Mouse (Mus musculus) lung, embryonic 15.5 days (tissue): ENCODE measurements around the gene Cfap77. TPM values are rescaled to one million over a fixed set of nuclear protein-coding genes. Genes with fewer than 3 reads are reported as not detected.

ENCODE experiments used
- ATAC-seq: fragments of 200-750 bp; cut with Nextera tagmentation; 2 replicates; pipeline ENCODE4 v1.8.0; 2017; ENCODE audit warnings: moderate number of reproducible peaks, borderline replicate concordance; ENCODE audit not compliant: low FRiP score, low TSS enrichment; ENCODE audit errors: extremely low read depth
- H3K27ac ChIP-seq: fragments of 300-500 bp; sonication (generic); 2 replicates; pipeline ENCODE4 v1.5.1; 2015; ENCODE audit warnings: moderate library complexity, mild to moderate bottlenecking, inconsistent platforms
- H3K27me3 ChIP-seq: fragments of 300-500 bp; sonication (generic); 2 replicates; pipeline ENCODE4 v1.6.1; 2015; ENCODE audit warnings: inconsistent platforms
- H3K36me3 ChIP-seq: fragments of 300-500 bp; sonication (generic); 2 replicates; pipeline ENCODE4 v1.6.1; 2015; ENCODE audit warnings: inconsistent platforms
- H3K4me1 ChIP-seq: fragments of 300-500 bp; sonication (generic); 2 replicates; pipeline ENCODE4 v1.6.1; 2015; ENCODE audit warnings: inconsistent platforms
- H3K4me2 ChIP-seq: fragments of 300-500 bp; sonication (generic); 2 replicates; pipeline ENCODE4 v1.6.1; 2015; ENCODE audit warnings: inconsistent platforms, mild to moderate bottlenecking, moderate library complexity
- H3K4me3 ChIP-seq: fragments of 300-500 bp; sonication (generic); 2 replicates; pipeline ENCODE4 v1.5.1; 2015; ENCODE audit warnings: mild to moderate bottlenecking, inconsistent platforms
- H3K9ac ChIP-seq: fragments of 300-500 bp; sonication (generic); 2 replicates; pipeline ENCODE4 v1.6.1; 2015; ENCODE audit warnings: inconsistent platforms
- H3K9me3 ChIP-seq: fragments of 300-500 bp; sonication (generic); 2 replicates; pipeline ENCODE4 v1.6.1; 2016; ENCODE audit warnings: inconsistent platforms
- WGBS: fragments of 180-500 bp; shearing (Covaris S2); methylation state at CpG from one replicate; pipeline ENCODE4 v1.1.7; 2015; 5-methylcytosine and 5-hydroxymethylcytosine counted together
- polyA plus RNA-seq: library from polyadenylated mRNA; unstranded; fragments of >200 nt; fragmentation: Nextera tagmentation; extraction: Ambion mirVana; gene quantifications from 2 replicates; pipeline ENCODE4 v1.2.1, GENCODE M21; 2015

The Cfap77 gene
- polyA plus RNA-seq, 1 experiment from 2014 or later: 0.57 TPM

GRCm38 (mm10) chr2:29041477-29041768 is 13.4 kb downstream of the Cfap77 start:
- WGBS: 39% methylated on average over 8 of the region's 8 CpGs
- H3K27me3 ChIP-seq: peaks cover 45% of the 10 kb centered on the region
- no peaks in the 10 kb centered on the region for H3K36me3 ChIP-seq
- no peaks in the 10 kb centered on the region for H3K9me3 ChIP-seq
- no peak overlapping the region for H3K4me2 ChIP-seq
- no peaks in the 10 kb centered on the region for H3K4me1 ChIP-seq
- no peak overlapping the region for H3K27ac ChIP-seq
- no peak overlapping the region for H3K9ac ChIP-seq
- H3K4me3 ChIP-seq: no peak overlapping the region
- ATAC-seq: no peak

- 23% methylated on average over 18 of the region's 18 CpGs for WGBS
- Histone ChIP-seq H3K9me3 (no peaks in the 10 kb centered on the region), H3K27ac (no peak overlapping the region)
Measured at GRCm38 (mm10) chr2:29040594-29041476, 14.0 kb downstream of the Cfap77 start.

DNA sequence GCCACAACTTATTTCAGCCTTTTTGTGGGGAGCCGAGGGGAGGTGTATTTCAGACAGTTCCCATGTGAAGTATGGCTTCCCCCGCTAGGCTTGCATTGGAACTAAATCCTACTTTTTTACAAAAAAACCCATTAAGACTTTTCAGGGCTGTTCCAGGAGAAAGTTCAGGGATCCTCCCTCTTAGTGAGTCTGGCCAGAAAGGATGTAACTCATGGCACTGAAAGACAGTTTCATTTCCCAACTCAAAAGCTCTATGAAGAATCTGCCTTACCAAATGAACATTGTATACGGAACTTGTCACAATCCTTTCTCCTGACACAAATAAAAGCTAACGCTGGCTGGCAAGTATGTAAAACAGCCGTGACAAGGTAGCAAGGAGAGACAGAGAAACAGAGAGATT is 15.1 kb downstream of the Cfap77 start:
- no peaks in the 10 kb centered on the region for H3K4me1 ChIP-seq
- no peaks in the 10 kb centered on the region for H3K36me3 ChIP-seq
- no peak for ATAC-seq
- H3K4me2 ChIP-seq: no peak overlapping the region
- H3K27ac ChIP-seq: no peak overlapping the region
- peaks cover 45% of the 10 kb centered on the region for H3K27me3 ChIP-seq
- no peaks in the 10 kb centered on the region for H3K9me3 ChIP-seq
- H3K9ac ChIP-seq: no peak overlapping the region
- 25% methylated on average over 5 of the region's 5 CpGs for WGBS
- no peak overlapping the region for H3K4me3 ChIP-seq

More at GRCm38 (mm10) chr2:29040594-29041476, 14.0 kb downstream of the Cfap77 start:
- no peak overlapping the region for H3K4me2 ChIP-seq
- no peak overlapping the region for H3K9ac ChIP-seq
- peaks cover 45% of the 10 kb centered on the region for H3K27me3 ChIP-seq
- no peaks in the 10 kb centered on the region for H3K4me1 ChIP-seq
- H3K4me3 ChIP-seq: no peak overlapping the region
- no peaks in the 10 kb centered on the region for H3K36me3 ChIP-seq
- no peak for ATAC-seq

- no peak for ATAC-seq
- Histone ChIP-seq H3K27me3 (peaks cover 28% of the 10 kb centered on the region), H3K4me2 (no peak overlapping the region), H3K4me3 (no peak overlapping the region), H3K9ac (no peak overlapping the region), H3K4me1 (no peaks in the 10 kb centered on the region), H3K9me3 (no peaks in the 10 kb centered on the region), H3K27ac (no peak overlapping the region), H3K36me3 (no peaks in the 10 kb centered on the region)
- 45% methylated on average over 8 of the region's 8 CpGs for WGBS
Measured at GRCm38 (mm10) chr2:29035698-29036097, 19.2 kb downstream of the Cfap77 start.

DNA sequence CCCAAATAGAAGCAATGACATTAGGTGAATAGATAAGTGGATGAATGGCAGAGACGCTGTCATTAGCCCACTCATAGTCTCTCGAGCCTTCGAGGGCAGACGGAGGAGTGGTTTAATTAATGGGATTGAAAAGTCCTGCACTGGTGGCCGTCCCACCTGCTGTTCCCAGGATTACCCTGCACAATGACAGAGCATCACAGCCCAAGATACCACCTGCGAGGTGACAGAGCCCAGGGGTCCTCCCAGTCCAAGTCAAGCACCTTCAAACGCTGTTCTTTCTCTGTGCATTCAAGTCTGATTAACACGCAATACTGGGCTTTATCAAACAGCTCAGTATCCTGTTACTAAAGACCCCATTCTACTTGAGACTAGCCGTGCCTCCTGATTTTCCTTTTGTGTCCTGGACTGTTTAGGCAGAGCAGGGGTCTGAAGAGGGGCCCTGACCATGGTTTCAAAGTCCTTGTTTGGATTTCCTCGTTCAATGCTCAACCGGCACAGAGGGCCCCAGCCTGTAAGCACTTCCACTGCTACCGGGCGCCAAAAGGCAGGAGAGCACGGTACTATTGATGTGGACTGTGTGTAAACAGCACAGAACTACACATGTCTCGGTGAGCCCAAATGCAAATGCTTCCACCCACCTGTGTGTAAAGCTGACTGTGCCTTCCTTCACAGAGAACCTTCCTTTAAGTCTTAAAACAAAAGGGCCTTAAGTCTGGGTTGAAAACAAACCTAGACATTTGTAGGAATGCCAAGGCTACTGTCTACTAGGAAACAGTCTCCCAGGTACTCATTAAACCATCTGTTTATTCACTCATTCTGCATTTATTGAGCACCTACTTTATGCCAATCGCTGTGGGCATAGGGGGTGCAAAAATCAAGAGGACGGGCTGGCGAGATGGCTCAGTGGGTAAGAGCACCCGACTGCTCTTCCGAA is 20.1 kb downstream of the Cfap77 start:
- Histone ChIP-seq H3K4me1 (peaks cover 7% of the 10 kb centered on the region), H3K9ac (no peak overlapping the region), H3K4me2 (no peak overlapping the region), H3K36me3 (no peaks in the 10 kb centered on the region), H3K9me3 (no peaks in the 10 kb centered on the region), H3K27ac (no peak overlapping the region), H3K4me3 (no peak overlapping the region), H3K27me3 (peaks cover 19% of the 10 kb centered on the region)
- no peak for ATAC-seq
- WGBS: 52% methylated on average over 20 of the region's 20 CpGs

DNA sequence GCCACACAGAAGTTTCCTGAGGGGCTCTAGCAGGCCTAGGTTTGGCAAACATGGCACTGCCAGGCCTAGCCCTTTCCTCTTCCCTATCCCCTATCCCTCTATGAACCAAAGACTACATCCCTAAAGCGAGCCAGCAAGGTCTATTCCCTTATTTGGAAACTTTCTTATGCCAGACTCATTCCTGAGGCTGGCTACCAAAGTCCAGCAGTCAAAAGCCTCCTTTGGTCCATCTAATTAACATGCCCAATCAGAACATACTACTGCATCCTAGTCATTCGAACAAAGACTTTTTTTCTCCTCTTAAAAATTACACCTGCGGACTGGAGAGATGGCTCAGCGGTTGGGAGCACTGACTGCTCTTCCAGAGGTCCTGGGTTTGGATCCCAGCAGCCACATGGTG is 22.9 kb downstream of the Cfap77 start:
- peaks cover 10% of the 10 kb centered on the region for H3K4me1 ChIP-seq
- no peaks in the 10 kb centered on the region for H3K27me3 ChIP-seq
- no peaks in the 10 kb centered on the region for H3K9me3 ChIP-seq
- no peak for ATAC-seq
- H3K9ac ChIP-seq: no peak overlapping the region
- H3K4me2 ChIP-seq: no peak overlapping the region
- no peak overlapping the region for H3K4me3 ChIP-seq
- H3K36me3 ChIP-seq: no peaks in the 10 kb centered on the region
- H3K27ac ChIP-seq: no peak overlapping the region
- 82% methylated on average over 4 of the region's 4 CpGs for WGBS

DNA sequence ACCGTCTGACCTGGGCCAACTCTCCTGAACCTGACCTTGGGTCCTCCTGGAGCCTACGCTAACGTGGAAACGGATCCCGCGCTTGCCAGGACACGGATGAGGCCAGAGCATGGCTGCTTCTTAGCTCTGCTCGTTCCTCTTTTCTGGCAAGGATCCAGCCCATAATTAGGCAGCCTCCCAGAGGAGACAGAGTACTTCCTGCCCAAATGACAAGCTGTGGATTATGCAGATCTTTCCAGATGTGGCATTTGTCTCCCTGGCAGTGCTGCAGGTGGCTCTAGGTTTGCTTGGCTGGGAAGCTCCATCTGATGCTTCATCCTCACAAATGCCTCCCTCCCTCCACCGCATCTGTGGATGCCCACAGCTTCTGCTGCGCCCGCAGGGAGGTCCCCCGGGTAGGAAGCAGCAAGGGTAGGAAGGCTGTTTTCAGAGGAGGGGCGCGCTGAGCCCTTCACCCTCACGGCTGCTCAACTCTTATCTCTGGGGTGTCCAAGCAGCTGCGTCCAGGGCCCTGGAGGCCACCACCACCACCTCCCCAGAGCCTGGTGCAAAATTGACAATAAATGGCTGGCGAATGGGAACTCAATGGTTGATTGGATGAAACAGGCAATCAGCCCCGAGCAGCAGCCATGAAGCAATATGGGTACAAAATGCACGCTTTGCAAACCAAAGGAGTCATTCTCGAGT is 24.7 kb downstream of the Cfap77 start:
- Histone ChIP-seq H3K27me3 (no peaks in the 10 kb centered on the region), H3K4me1 (peaks cover 15% of the 10 kb centered on the region), H3K9ac (peak overlapping the region; percentile 4; the same call in 1 of the 2 replicates), H3K4me3 (no peak overlapping the region), H3K36me3 (no peaks in the 10 kb centered on the region), H3K9me3 (no peaks in the 10 kb centered on the region), H3K4me2 (peak overlapping the region; percentile 29; the same call in 1 of the 2 replicates), H3K27ac (no peak overlapping the region)
- ATAC-seq: peak; percentile 50; the same call in 1 of the 2 replicates
- WGBS: 29% methylated on average over 20 of the region's 20 CpGs

- no peaks in the 10 kb centered on the region for H3K36me3 ChIP-seq
- no peak overlapping the region for H3K27ac ChIP-seq
- 56% methylated on average over 5 of the region's 5 CpGs for WGBS
- H3K4me2 ChIP-seq: no peak overlapping the region
- peak; percentile 31; the same call in 1 of the 2 replicates for ATAC-seq
- no peak overlapping the region for H3K9ac ChIP-seq
- no peaks in the 10 kb centered on the region for H3K9me3 ChIP-seq
- H3K27me3 ChIP-seq: no peaks in the 10 kb centered on the region
- peaks cover 13% of the 10 kb centered on the region for H3K4me1 ChIP-seq
- H3K4me3 ChIP-seq: no peak overlapping the region
Measured at GRCm38 (mm10) chr2:29025284-29025683, 29.6 kb downstream of the Cfap77 start.

GRCm38 (mm10) chr2:29023001-29023400 is 31.9 kb downstream of the Cfap77 start:
- H3K27me3 ChIP-seq: no peaks in the 10 kb centered on the region
- 0 out of 2 replicates have a peak, but pooled peaks cover 4% of the 10 kb centered on the region for H3K4me1 ChIP-seq
- no peak for ATAC-seq
- H3K9me3 ChIP-seq: no peaks in the 10 kb centered on the region
- no peaks in the 10 kb centered on the region for H3K36me3 ChIP-seq
- 79% methylated on average over 7 of the region's 7 CpGs for WGBS
- H3K4me3 ChIP-seq: no peak overlapping the region
- no peak overlapping the region for H3K4me2 ChIP-seq
- H3K9ac ChIP-seq: no peak overlapping the region
- H3K27ac ChIP-seq: no peak overlapping the region

DNA sequence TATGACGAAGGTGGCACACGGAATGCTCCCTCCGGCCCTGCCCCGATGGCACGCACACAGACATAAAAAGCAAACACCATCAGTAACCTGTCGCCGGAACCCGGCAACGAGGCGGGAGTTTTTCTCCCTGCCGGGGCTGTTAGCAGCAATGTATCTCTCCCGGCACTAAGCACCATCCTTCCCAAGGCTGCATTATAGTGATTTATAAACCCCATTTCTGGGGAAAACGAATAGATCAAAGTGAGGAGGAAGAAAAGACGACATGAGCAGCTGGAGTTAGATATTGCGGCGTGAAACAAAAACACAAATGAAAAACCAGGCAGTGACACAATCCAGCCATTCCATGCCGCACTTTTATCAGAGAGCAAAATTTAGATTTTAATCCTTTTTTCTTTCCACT is 33.8 kb downstream of the Cfap77 start:
- Histone ChIP-seq H3K4me1 (peaks cover 13% of the 10 kb centered on the region; the same call in 1 of the 2 replicates), H3K9me3 (no peaks in the 10 kb centered on the region), H3K36me3 (no peaks in the 10 kb centered on the region), H3K4me3 (no peak overlapping the region), H3K27me3 (no peaks in the 10 kb centered on the region), H3K9ac (no peak overlapping the region), H3K27ac (no peak overlapping the region), H3K4me2 (no peak overlapping the region)
- 18% methylated on average over 17 of the region's 17 CpGs for WGBS
- ATAC-seq: no peak

DNA sequence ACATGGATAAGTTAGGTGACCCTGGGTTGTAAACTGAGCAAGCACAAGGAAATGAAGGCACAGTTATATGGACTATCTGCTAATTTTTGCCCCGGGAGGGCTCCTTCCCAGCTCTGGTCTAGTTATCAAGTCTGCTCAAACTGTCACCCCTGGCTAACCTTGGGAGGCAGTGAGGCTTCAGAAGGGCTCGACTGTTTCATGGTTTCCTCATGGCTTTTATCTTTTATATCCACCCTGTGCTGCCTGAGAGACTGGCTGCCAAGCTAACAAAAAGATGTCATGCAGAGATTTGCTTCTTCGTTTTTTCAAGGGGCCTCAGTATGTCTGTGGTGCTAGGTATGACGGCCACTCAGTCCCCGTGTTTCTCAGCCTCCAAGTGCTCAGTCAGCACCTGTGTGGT is 36.2 kb downstream of the Cfap77 start:
- whole genome bisulfite sequencing: 54% methylated on average over 5 of the region's 5 CpGs
- no peaks in the 10 kb centered on the region for H3K36me3 ChIP-seq
- H3K9ac ChIP-seq: no peak overlapping the region
- no peaks in the 10 kb centered on the region for H3K9me3 ChIP-seq
- no peak overlapping the region for H3K4me3 ChIP-seq
- H3K4me1 ChIP-seq: peaks cover 9% of the 10 kb centered on the region; the same call in 1 of the 2 replicates
- no peak for ATAC-seq
- H3K27ac ChIP-seq: no peak overlapping the region
- no peak overlapping the region for H3K4me2 ChIP-seq
- no peaks in the 10 kb centered on the region for H3K27me3 ChIP-seq
